Mouse (Mus musculus) erythroblast, embryonic 14.5 days (primary cell): ENCODE measurements around the gene Gdf1.

Experiments
- GATA1 ChIP-seq: IDR thresholded peaks from 2 replicates; pipeline ENCODE4 v1.6.1; 2012; ENCODE audit warnings: low read length, inconsistent platforms, mixed read lengths
- TAL1 ChIP-seq: IDR thresholded peaks from 3 replicates; pipeline ENCODE4 v1.6.1; 2012; ENCODE audit warnings: low read length, inconsistent platforms, mixed read lengths

DNA sequence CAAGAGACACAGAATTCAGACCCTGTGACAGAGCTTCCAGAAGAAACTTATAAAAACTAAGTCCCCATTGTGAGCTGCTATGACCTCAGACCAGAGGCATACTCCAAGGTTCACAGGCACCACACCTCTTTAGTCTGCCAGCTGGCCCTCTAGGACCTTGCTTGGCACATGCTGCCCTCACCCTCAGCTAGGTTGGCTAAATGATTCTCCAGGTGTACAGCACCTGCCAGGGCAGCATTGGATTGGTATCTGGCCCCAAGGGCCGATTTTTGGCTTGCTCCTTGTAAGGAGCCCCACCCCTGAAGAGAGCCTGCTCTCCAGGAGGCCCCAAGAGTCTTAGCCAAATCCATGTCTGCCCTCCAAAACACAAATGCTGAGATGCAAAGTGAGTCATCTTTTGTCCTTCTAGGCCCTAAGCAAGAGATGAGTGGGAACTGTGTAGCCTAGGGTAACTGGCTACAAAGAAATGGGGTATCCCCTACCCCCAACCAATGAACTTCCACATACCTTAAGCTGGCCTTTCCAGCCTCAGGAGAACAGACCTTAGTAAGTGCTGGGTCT, 18.3 kb downstream of the Gdf1 start:
- TF ChIP-seq TAL1, result no peak
- TF ChIP-seq GATA1, result no peak
